In genomic region chr1:167888816-167889215, GRCm38 (mm10) we compare ENCODE assay signal across 8 mouse cellular contexts.
DNase-seq lines count a peak whose midpoint lies in the region; ATAC-seq and TF ChIP-seq lines count a peak whose summit lies in the region.

No protein-coding gene starts in this region.

- H3K9me3 ChIP-seq in kidney, embryonic 16.5 days (ENCODE audit: low read length) = no peaks in the 10 kb centered on the region
- no peaks in the 10 kb centered on the region for H3K9me3 ChIP-seq in forebrain, embryonic 10.5 days
- H3K9me3 ChIP-seq in limb, embryonic 11.5 days (ENCODE audit: control insufficient read depth, low read length) = no peaks in the 10 kb centered on the region
- H3K9me3 ChIP-seq in neural tube, embryonic 14.5 days (ENCODE audit: control insufficient read depth, low read length) = no peaks in the 10 kb centered on the region

- WGBS in kidney, embryonic 16.5 days = 23% methylated on average over 9 of the region's 9 CpGs
- WGBS in kidney, adult 2 months = 23% methylated on average over 9 of the region's 9 CpGs
- 14% methylated on average over 9 of the region's 9 CpGs for WGBS in forebrain, embryonic 10.5 days
- 10% methylated on average over 9 of the region's 9 CpGs for WGBS in limb, embryonic 11.5 days
- WGBS in neural tube, embryonic 14.5 days = 30% methylated on average over 9 of the region's 9 CpGs

- peak overlapping the region; percentile 47 for H3K4me2 ChIP-seq in kidney, embryonic 16.5 days (replicated peaks; ENCODE audit: low read depth, low read length)
- H3K4me2 ChIP-seq in limb, embryonic 11.5 days (ENCODE audit: low read depth, severe bottlenecking) = peak overlapping the region; percentile 35; the same call in 1 of the 2 replicates
- H3K4me2 ChIP-seq in neural tube, embryonic 14.5 days (ENCODE audit: low read depth, low read length) = peak overlapping the region; percentile 9; the same call in 1 of the 2 replicates

- no peak overlapping the region for H3K27ac ChIP-seq in kidney, embryonic 16.5 days (ENCODE audit: low read length)
- H3K27ac ChIP-seq in kidney, adult 2 months (ENCODE audit: insufficient read depth, low read depth, low read length) = no peak overlapping the region
- H3K27ac ChIP-seq in forebrain, embryonic 10.5 days = peak overlapping the region; percentile 22; the same call in 1 of the 2 replicates
- H3K27ac ChIP-seq in limb, embryonic 11.5 days (replicated peaks; ENCODE audit: low read depth, low read length) = no peak overlapping the region
- H3K27ac ChIP-seq in neural tube, embryonic 14.5 days (ENCODE audit: low read depth, low read length) = no peak overlapping the region

- H3K4me3 ChIP-seq in kidney, embryonic 16.5 days (ENCODE audit: low read length) = peak overlapping the region; percentile 21; the same call in 1 of the 2 replicates
- no peak overlapping the region for H3K4me3 ChIP-seq in kidney, adult 2 months (ENCODE audit: insufficient read depth, low read depth, low read length)
- peak overlapping the region; percentile 35 for H3K4me3 ChIP-seq in forebrain, embryonic 10.5 days
- no peak overlapping the region for H3K4me3 ChIP-seq in limb, embryonic 11.5 days (ENCODE audit: low read depth, low read length)
- H3K4me3 ChIP-seq in neural tube, embryonic 14.5 days (ENCODE audit: low read depth, low read length) = no peak overlapping the region

- TF ChIP-seq CTCF in kidney, adult 2 months (conservative IDR thresholded peaks at IDR 0.05; ENCODE audit: insufficient read depth, insufficient read length, low read depth, low read length) = no peak

- H3K9ac ChIP-seq in kidney, embryonic 16.5 days (replicated peaks; ENCODE audit: low read length) = peak overlapping the region; percentile 14; the same call in 1 of the 2 replicates
- H3K9ac ChIP-seq in limb, embryonic 11.5 days (ENCODE audit: low read length) = 0 out of 2 replicates have a peak overlapping the region, but pooled peaks have one; percentile 37
- H3K9ac ChIP-seq in neural tube, embryonic 14.5 days (replicated peaks; ENCODE audit: low read depth, low read length) = no peak overlapping the region

- H3K4me1 ChIP-seq in kidney, embryonic 16.5 days (ENCODE audit: insufficient read depth, low read length) = no peaks in the 10 kb centered on the region
- H3K4me1 ChIP-seq in kidney, adult 2 months (ENCODE audit: control insufficient read depth, insufficient read depth, low read length) = no peaks in the 10 kb centered on the region
- peaks cover 10% of the 10 kb centered on the region for H3K4me1 ChIP-seq in forebrain, embryonic 10.5 days
- H3K4me1 ChIP-seq in limb, embryonic 11.5 days (ENCODE audit: control insufficient read depth, insufficient read depth, low read length) = 0 out of 2 replicates have a peak, but pooled peaks cover 3% of the 10 kb centered on the region
- H3K4me1 ChIP-seq in neural tube, embryonic 14.5 days (ENCODE audit: control insufficient read depth, insufficient read depth, low read length) = 0 out of 2 replicates have a peak, but pooled peaks cover 3% of the 10 kb centered on the region

- no peak for DNase-seq in kidney, adult 2 months
- DNase-seq in forebrain, embryonic 10.5 days (ENCODE audit: extremely low spot score, low spot score) = peak; percentile 51
- DNase-seq in limb, embryonic 11.5 days (ENCODE audit: low spot score) = peak; percentile 70
- no peak for DNase-seq in testis, postnatal 14 days (ENCODE audit: low spot score)
- DNase-seq in adrenal gland, adult 2 months = no peak
- no peak for DNase-seq in layer of hippocampus, adult 9-11 months

- ATAC-seq in kidney, embryonic 16.5 days (ENCODE audit: low FRiP score, low TSS enrichment) = no peak
- ATAC-seq in limb, embryonic 11.5 days (ENCODE audit: insufficient number of reproducible peaks, low FRiP score, low TSS enrichment, low read depth) = no peak
- ATAC-seq in neural tube, embryonic 14.5 days (ENCODE audit: low read depth) = no peak; the same call in 1 of the 2 replicates

- H3K27me3 ChIP-seq in kidney, embryonic 16.5 days (ENCODE audit: insufficient read depth, low read length) = peaks cover 7% of the 10 kb centered on the region
- H3K27me3 ChIP-seq in kidney, adult 2 months (replicated peaks; ENCODE audit: control insufficient read depth, insufficient read depth, low read length) = no peaks in the 10 kb centered on the region
- H3K27me3 ChIP-seq in forebrain, embryonic 10.5 days (ENCODE audit: poor library complexity, severe bottlenecking) = peaks cover 18% of the 10 kb centered on the region
- H3K27me3 ChIP-seq in limb, embryonic 11.5 days (ENCODE audit: control insufficient read depth, insufficient read depth, low read length) = 0 out of 2 replicates have a peak, but pooled peaks cover 3% of the 10 kb centered on the region
- H3K27me3 ChIP-seq in neural tube, embryonic 14.5 days (ENCODE audit: control insufficient read depth, insufficient read depth, low read length) = no peaks in the 10 kb centered on the region

- TF ChIP-seq POLR2A in kidney, adult 2 months (IDR thresholded peaks at IDR 0.05; ENCODE audit: low read depth, low read length) = no peak

- H3K36me3 ChIP-seq in kidney, embryonic 16.5 days (ENCODE audit: insufficient read depth, low read length) = no peaks in the 10 kb centered on the region
- no peaks in the 10 kb centered on the region for H3K36me3 ChIP-seq in kidney, adult 2 months (ENCODE audit: control insufficient read depth, insufficient read depth, low read length)
- no peaks in the 10 kb centered on the region for H3K36me3 ChIP-seq in forebrain, embryonic 10.5 days (replicated peaks)
- H3K36me3 ChIP-seq in limb, embryonic 11.5 days (ENCODE audit: control insufficient read depth, insufficient read depth, low read length) = no peaks in the 10 kb centered on the region
- H3K36me3 ChIP-seq in neural tube, embryonic 14.5 days (ENCODE audit: control insufficient read depth, insufficient read depth, low read length) = no peaks in the 10 kb centered on the region

Comparison
In these comparisons a context has a peak if more than half of its experiments do, and no peak if none do; other contexts are left out.
1. H3K4me3 ChIP-seq: peak in kidney, embryonic 16.5 days (single experiment) and forebrain, embryonic 10.5 days (single experiment); none in kidney, adult 2 months (single experiment), limb, embryonic 11.5 days (single experiment) and neural tube, embryonic 14.5 days (single experiment).
2. DNase-seq: peak in forebrain, embryonic 10.5 days (single experiment) and limb, embryonic 11.5 days (single experiment); none in kidney, adult 2 months (single experiment), testis, postnatal 14 days (single experiment), adrenal gland, adult 2 months (single experiment) and layer of hippocampus, adult 9-11 months (single experiment).
3. Peak in every context shown above with its lines, with median percentiles within 50 percentile points of each other: H3K4me2 ChIP-seq.